ENCODE assay signal across 8 mouse cellular contexts in genomic region chr15:100303428-100304018, GRCm38 (mm10). TPM values are rescaled to one million over a fixed set of nuclear protein-coding genes. Genes with fewer than 3 reads are reported as not detected.
DNase-seq lines count a peak whose midpoint lies in the region; ATAC-seq and TF ChIP-seq lines count a peak whose summit lies in the region.

No protein-coding gene starts in this region.

- no peak for TF ChIP-seq POLR2A in spleen, adult 2 months (IDR thresholded peaks at IDR 0.05; ENCODE audit: low read depth, low read length)
- TF ChIP-seq POLR2A in limb, embryonic 14.5 days (IDR thresholded peaks at IDR 0.05; ENCODE audit: borderline replicate concordance, extremely low read depth, insufficient read depth, insufficient read length) = no peak

- peak overlapping the region; percentile 98 for H3K27ac ChIP-seq in gastrocnemius, adult 2 months
- 0 out of 2 replicates have a peak overlapping the region, but pooled peaks have one; percentile 41 for H3K27ac ChIP-seq in spleen, adult 2 months (ENCODE audit: insufficient read depth, low read length)
- H3K27ac ChIP-seq in limb, embryonic 14.5 days (replicated peaks; ENCODE audit: low read depth, low read length) = no peak overlapping the region
- peak overlapping the region; percentile 91; the same call in 1 of the 2 replicates for H3K27ac ChIP-seq in stomach, embryonic 15.5 days

- H3K9ac ChIP-seq in limb, embryonic 14.5 days (ENCODE audit: low read depth, low read length, severe bottlenecking) = no peak overlapping the region
- H3K9ac ChIP-seq in stomach, embryonic 15.5 days = no peak overlapping the region

- no peak for ATAC-seq in limb, embryonic 14.5 days (ENCODE audit: low FRiP score, low read depth)
- ATAC-seq in stomach, embryonic 15.5 days (ENCODE audit: insufficient read depth, low FRiP score, low read depth) = no peak

- no peaks in the 10 kb centered on the region for H3K27me3 ChIP-seq in spleen, adult 2 months (ENCODE audit: control insufficient read depth, insufficient read depth, low read length)
- no peaks in the 10 kb centered on the region for H3K27me3 ChIP-seq in limb, embryonic 14.5 days (ENCODE audit: control insufficient read depth, insufficient read depth, low read length)
- no peaks in the 10 kb centered on the region for H3K27me3 ChIP-seq in stomach, embryonic 15.5 days (replicated peaks)

- peak overlapping the region; percentile 90; the same call in 1 of the 2 replicates for H3K4me2 ChIP-seq in limb, embryonic 14.5 days (replicated peaks; ENCODE audit: low read depth, low read length, severe bottlenecking)
- H3K4me2 ChIP-seq in stomach, embryonic 15.5 days = peak overlapping the region; percentile 78

- intact Hi-C loops in gastrocnemius, adult 2 months (cut with DNase I) = loop anchor here (5.0 to 10.0 kb wide), 2 partner anchors 41 to 269 kb away; partner anchors contain the start of gene Dip2b

- H3K4me1 ChIP-seq in spleen, adult 2 months (ENCODE audit: control insufficient read depth, insufficient read depth, insufficient read length) = no peaks in the 10 kb centered on the region; the same call in 1 of the 2 replicates
- 0 out of 2 replicates have a peak, but pooled peaks cover 3% of the 10 kb centered on the region for H3K4me1 ChIP-seq in limb, embryonic 14.5 days (ENCODE audit: control insufficient read depth, insufficient read depth, low read length)
- 0 out of 2 replicates have a peak, but pooled peaks cover 3% of the 10 kb centered on the region for H3K4me1 ChIP-seq in stomach, embryonic 15.5 days

- H3K36me3 ChIP-seq in spleen, adult 2 months (ENCODE audit: control insufficient read depth, insufficient read depth, low read length) = no peaks in the 10 kb centered on the region
- no peaks in the 10 kb centered on the region for H3K36me3 ChIP-seq in limb, embryonic 14.5 days (ENCODE audit: control insufficient read depth, insufficient read depth, low read length)
- no peaks in the 10 kb centered on the region for H3K36me3 ChIP-seq in stomach, embryonic 15.5 days

- 22% methylated on average over 8 of the region's 8 CpGs for whole genome bisulfite sequencing in spleen, adult 2 months
- WGBS in limb, embryonic 14.5 days = 54% methylated on average over 8 of the region's 8 CpGs
- WGBS in stomach, embryonic 15.5 days = 39% methylated on average over 8 of the region's 8 CpGs

- peak overlapping the region; percentile 83 for H3K4me3 ChIP-seq in gastrocnemius, adult 2 months
- H3K4me3 ChIP-seq in spleen, adult 2 months (ENCODE audit: extremely low read depth, insufficient read depth, insufficient read length) = no peak overlapping the region
- peak overlapping the region; percentile 47 for H3K4me3 ChIP-seq in limb, embryonic 14.5 days (replicated peaks; ENCODE audit: low read length)
- H3K4me3 ChIP-seq in stomach, embryonic 15.5 days (replicated peaks) = peak overlapping the region; percentile 57; the same call in 1 of the 2 replicates

- no peak for DNase-seq in gastrocnemius, adult 2 months
- DNase-seq in gastrocnemius, postnatal 4 days (ENCODE audit: low spot score in 2 of 2) = no peak
- no peak for DNase-seq in spleen, adult 2 months (ENCODE audit: low read depth in 1 of 2, low spot score in 2 of 2)
- no peak for DNase-seq in spleen, postnatal 10 days (ENCODE audit: low spot score in 2 of 2)
- no peak for DNase-seq in limb, embryonic 14.5 days (ENCODE audit: low spot score)
- no peak for DNase-seq in Muller cell, postnatal 12 days (ENCODE audit: inconsistent ontology term)
- DNase-seq in left cerebral cortex, adult 18-20 months (ENCODE audit: low spot score in 2 of 2) = no peak

- no peak for TF ChIP-seq CTCF in gastrocnemius, adult 2 months (IDR thresholded peaks at IDR 0.05)
- TF ChIP-seq CTCF in spleen, adult 2 months (IDR thresholded peaks at IDR 0.05; ENCODE audit: extremely low read depth, insufficient read depth, insufficient read length, insufficient replicate concordance) = no peak

- H3K9me3 ChIP-seq in limb, embryonic 14.5 days (ENCODE audit: control insufficient read depth, low read length) = no peaks in the 10 kb centered on the region
- H3K9me3 ChIP-seq in stomach, embryonic 15.5 days = no peaks in the 10 kb centered on the region

RNA-seq across cellular contexts. Expression of gene Mettl7a1, which starts 0.4 kb away (rescaled TPM):
- 10 to 100 TPM; 33.4 to 38.9 TPM for total RNA-seq in gastrocnemius, adult 2 months (2021)
- total RNA-seq in gastrocnemius, postnatal 4 days (2021) = 10 to 100 TPM; 20.1 to 22.2 TPM
- polyA plus RNA-seq in spleen, adult 2 months (2012; rRNA removed) = 13.6 and 16.9 TPM in 2 replicates
- polyA plus RNA-seq in limb, embryonic 14.5 days (2012; rRNA removed) = 12.2 and 14.9 TPM in 2 replicates
- polyA plus RNA-seq in limb, embryonic 14.5 days (2014; fragmentation: Nextera tagmentation; extraction: Ambion mirVana) = 3.0 and 4.1 TPM in 2 replicates
- polyA plus RNA-seq in stomach, embryonic 15.5 days (2015; fragmentation: Nextera tagmentation; extraction: Ambion mirVana) = 6.3 and 7.0 TPM in 2 replicates
- 10 to 100 TPM; 32.2 to 35.0 TPM for total RNA-seq in left cerebral cortex, adult 18-20 months (2021)

RNA-seq across cellular contexts. Expression of gene Tmprss12, which starts 22.9 kb away (rescaled TPM):
- not detected for total RNA-seq in gastrocnemius, adult 2 months (2021)
- not detected for total RNA-seq in gastrocnemius, postnatal 4 days (2021)
- polyA plus RNA-seq in spleen, adult 2 months (2012; rRNA removed) = not detected in 2 replicates
- polyA plus RNA-seq in limb, embryonic 14.5 days (2012; rRNA removed) = not detected in 2 replicates
- not detected in 2 replicates for polyA plus RNA-seq in limb, embryonic 14.5 days (2014; fragmentation: Nextera tagmentation; extraction: Ambion mirVana)
- 0.15 and 0.28 TPM in 2 replicates for polyA plus RNA-seq in stomach, embryonic 15.5 days (2015; fragmentation: Nextera tagmentation; extraction: Ambion mirVana)
- not detected for total RNA-seq in left cerebral cortex, adult 18-20 months (2021)

RNA-seq across cellular contexts. Expression of gene Mettl7a3, which starts 31.2 kb away (rescaled TPM):
- under 1 TPM; 0.31 to 0.54 TPM for total RNA-seq in gastrocnemius, adult 2 months (2021)
- under 1 TPM; 0.17 to 0.18 TPM for total RNA-seq in gastrocnemius, postnatal 4 days (2021)
- 0.08 TPM in 1 of 2 replicates, not detected in the other for polyA plus RNA-seq in spleen, adult 2 months (2012; rRNA removed)
- 0.55 and 0.60 TPM in 2 replicates for polyA plus RNA-seq in limb, embryonic 14.5 days (2012; rRNA removed)
- 0.64 and 0.70 TPM in 2 replicates for polyA plus RNA-seq in limb, embryonic 14.5 days (2014; fragmentation: Nextera tagmentation; extraction: Ambion mirVana)
- polyA plus RNA-seq in stomach, embryonic 15.5 days (2015; fragmentation: Nextera tagmentation; extraction: Ambion mirVana) = not detected in 2 replicates
- under 1 TPM in 1 of 2 experiments, not detected in 1; 0.35 TPM for total RNA-seq in left cerebral cortex, adult 18-20 months (2021)

RNA-seq across cellular contexts. Expression of gene Methig1, which starts 49.4 kb away (rescaled TPM):
- not detected for total RNA-seq in gastrocnemius, adult 2 months (2021)
- total RNA-seq in gastrocnemius, postnatal 4 days (2021) = not detected
- not detected in 2 replicates for polyA plus RNA-seq in spleen, adult 2 months (2012; rRNA removed)
- polyA plus RNA-seq in limb, embryonic 14.5 days (2012; rRNA removed) = 0.05 TPM in 1 of 2 replicates, not detected in the other
- not detected in 2 replicates for polyA plus RNA-seq in limb, embryonic 14.5 days (2014; fragmentation: Nextera tagmentation; extraction: Ambion mirVana)
- polyA plus RNA-seq in stomach, embryonic 15.5 days (2015; fragmentation: Nextera tagmentation; extraction: Ambion mirVana) = 0.14 and 0.24 TPM in 2 replicates
- total RNA-seq in left cerebral cortex, adult 18-20 months (2021) = not detected

RNA-seq across cellular contexts. Expression of gene Mettl7a2, which starts 49.5 kb away (rescaled TPM):
- total RNA-seq in gastrocnemius, adult 2 months (2021) = under 1 TPM; 0.36 to 0.82 TPM
- under 1 TPM; 0.23 to 0.25 TPM for total RNA-seq in gastrocnemius, postnatal 4 days (2021)
- polyA plus RNA-seq in spleen, adult 2 months (2012; rRNA removed) = not detected in 2 replicates
- polyA plus RNA-seq in limb, embryonic 14.5 days (2012; rRNA removed) = 0.08 and 0.13 TPM in 2 replicates
- not detected in 2 replicates for polyA plus RNA-seq in limb, embryonic 14.5 days (2014; fragmentation: Nextera tagmentation; extraction: Ambion mirVana)
- not detected in 2 replicates for polyA plus RNA-seq in stomach, embryonic 15.5 days (2015; fragmentation: Nextera tagmentation; extraction: Ambion mirVana)
- under 1 TPM; 0.65 to 0.84 TPM for total RNA-seq in left cerebral cortex, adult 18-20 months (2021)
